Mouse (Mus musculus) c-Kit-positive CD71-positive TER-119-positive erythroid progenitor cells, embryonic 14.5 days (primary cell): Measurements from ENCODE around the gene Olfr1061.
"Not testable (repeated sequence)": the region's sequence is repeated elsewhere in the genome, so short reads cannot be mapped to it uniquely, and the experiment has no call there.

Experiments
- DNase-seq: peaks from one replicate; pipeline ENCODE4 v3.0.0-alpha.2; 2013; ENCODE audit warnings: low spot score

Olfr1061 gene

GRCm38 (mm10) chr2:86413950-86414349 is at the start of gene Olfr1061:
Gene Olfr1061, minus strand, starts transcription at chr2:86414050.
- no peak for DNase-seq

GRCm38 (mm10) chr2:86460434-86460833 is 46.6 kb upstream of the Olfr1061 start:
- DNase-seq: no peak

DNA sequence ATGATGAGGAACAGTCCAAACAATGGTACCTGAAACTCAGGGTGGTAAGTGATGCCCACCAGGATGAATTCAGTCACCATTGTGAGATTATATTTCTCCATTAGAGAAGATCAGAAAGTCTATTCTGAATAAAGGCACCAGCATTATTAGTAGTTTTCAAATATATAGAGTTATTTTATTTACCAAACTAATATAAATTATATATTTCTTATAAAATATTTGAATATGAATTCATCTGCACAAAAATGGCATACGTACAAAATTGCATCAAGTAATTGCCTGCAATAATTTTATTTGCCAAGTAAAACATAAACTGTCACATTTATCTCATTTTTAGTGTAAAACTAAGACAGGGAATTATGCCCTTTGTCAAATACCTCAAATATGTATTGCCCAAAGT is 42.3 kb upstream of the Olfr1061 start, which contains the start of gene Olfr1066:
Gene Olfr1066, minus strand, starts transcription at position 101 of the 400 bp plus-strand sequence.
- no peak for DNase-seq

DNA sequence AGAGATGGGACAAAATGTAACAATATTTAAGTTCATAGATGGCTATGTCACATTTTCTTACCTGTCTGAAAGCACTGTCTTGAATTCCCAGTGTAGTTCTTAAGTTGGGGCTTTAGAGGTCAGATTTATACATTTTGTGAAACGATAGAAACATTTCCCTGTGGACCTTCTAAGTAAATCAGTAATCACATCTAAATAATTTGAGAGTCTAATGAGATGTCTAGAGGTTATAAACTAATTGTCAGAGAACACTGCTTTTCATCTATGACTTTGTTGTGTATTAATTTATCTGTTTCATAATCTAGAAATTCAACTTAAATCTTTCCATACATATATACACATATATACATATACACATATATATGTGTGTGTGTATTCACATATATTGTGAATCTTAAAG is 36.6 kb upstream of the Olfr1061 start, which contains the start of gene Olfr1065:
Gene Olfr1065, minus strand, starts transcription at position 101 of the 400 bp plus-strand sequence.
- DNase-seq: not testable (repeated sequence)

GRCm38 (mm10) chr2:86442101-86442500 is 28.3 kb upstream of the Olfr1061 start:
- DNase-seq: not testable (repeated sequence)

GRCm38 (mm10) chr2:86428511-86428910 is 14.7 kb upstream of the Olfr1061 start:
- DNase-seq: not testable (repeated sequence)

- DNase-seq: not testable (repeated sequence)
Observed at GRCm38 (mm10) chr2:86426649-86427048, 12.8 kb upstream of the Olfr1061 start, which contains the start of gene Olfr1062. Gene Olfr1062, minus strand, starts transcription at chr2:86426749.

DNA sequence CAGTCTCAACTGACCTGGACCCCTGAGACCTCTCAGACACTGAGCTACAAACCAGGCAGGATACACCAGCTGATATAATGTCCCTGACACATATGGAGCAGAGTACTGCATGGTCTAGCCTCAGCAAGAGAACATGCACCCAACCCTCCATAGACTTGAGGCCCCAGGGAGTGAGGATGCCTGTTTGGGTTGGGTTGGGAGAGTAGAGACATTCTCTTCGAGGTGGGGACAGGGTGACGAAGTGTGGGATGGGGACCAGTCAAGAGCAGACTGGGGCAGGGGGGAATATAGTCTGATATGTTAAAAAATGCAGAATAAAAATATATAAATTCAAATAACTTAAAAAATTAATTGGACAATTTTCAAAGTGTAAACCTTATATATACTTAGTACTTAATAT is 18.7 kb downstream of the Olfr1061 start:
- no peak for DNase-seq

GRCm38 (mm10) chr2:86388461-86388860 is 25.4 kb downstream of the Olfr1061 start, which contains the start of gene Olfr1058:
Gene Olfr1058, minus strand, starts transcription at chr2:86388561.
- DNase-seq: not testable (repeated sequence)

GRCm38 (mm10) chr2:86378293-86378692 is 35.6 kb downstream of the Olfr1061 start, which contains the start of gene Olfr1057:
Gene Olfr1057, minus strand, starts transcription at chr2:86378393.
- DNase-seq: no peak

- not testable (repeated sequence) for DNase-seq
Observed at GRCm38 (mm10) chr2:86366342-86366741, 47.5 kb downstream of the Olfr1061 start.
